Mouse (Mus musculus) MEL (cell line): ENCODE data around the gene Plxdc2. TPM values are rescaled to one million over a fixed set of nuclear protein-coding genes. Genes with fewer than 3 reads are reported as not detected.
A peak's percentile ranks its signal among the peaks of the same experiment; 100 is the strongest.

ENCODE experiments used
- DNase-seq: peaks from one replicate; pipeline ENCODE4 v3.0.0; 2011; ENCODE audit warnings: low read depth, low spot score
- H3K27ac ChIP-seq: 2 replicates; pipeline ENCODE4 v1.5.1; 2012; ENCODE audit warnings: low read depth, mild to moderate bottlenecking, control low read depth, low read length, moderate library complexity; ENCODE audit not compliant: control insufficient read depth
- H3K27me3 ChIP-seq, 2 experiments: fragments of 150-350 bp in 1 of 2; sonication (generic) in 1 of 2; 2 replicates each; pipeline ENCODE4 v1.6.1; 2012; ENCODE audit warnings: low read length in 2 of 2, mild to moderate bottlenecking in 2 of 2, improper control_type of control experiment in 1 of 2, moderate library complexity in 1 of 2; ENCODE audit not compliant: insufficient read depth in 2 of 2, control insufficient read depth in 1 of 2
- H3K36me3 ChIP-seq, 2 experiments: 2 replicates each; pipeline ENCODE4 v1.6.1; 2012 to 2014; ENCODE audit warnings: low read length in 2 of 2, improper control_type of control experiment in 1 of 2, inconsistent platforms in 1 of 2, mild to moderate bottlenecking in 1 of 2; ENCODE audit not compliant: insufficient read depth in 2 of 2, control insufficient read depth in 1 of 2
- H3K4me1 ChIP-seq, 2 experiments: fragments of 150-350 bp in 1 of 2; sonication (generic) in 1 of 2; 2 replicates each; pipeline ENCODE4 v1.6.1; 2012; ENCODE audit warnings: low read length in 2 of 2, improper control_type of control experiment in 1 of 2, mild to moderate bottlenecking in 1 of 2; ENCODE audit not compliant: insufficient read depth in 2 of 2, control insufficient read depth in 1 of 2
- H3K4me3 ChIP-seq, 2 experiments: fragments of 150-350 bp in 1 of 2; sonication (generic) in 1 of 2; 2 replicates each; pipeline ENCODE4 v1.5.1; 2012; ENCODE audit warnings: low read depth in 2 of 2, low read length in 2 of 2, mild to moderate bottlenecking in 2 of 2, moderate library complexity in 2 of 2, control low read depth in 1 of 2, improper control_type of control experiment in 1 of 2; ENCODE audit not compliant: control insufficient read depth in 1 of 2, insufficient read depth in 1 of 2
- H3K79me2 ChIP-seq: 2 replicates; pipeline ENCODE4 v1.6.1; 2012; ENCODE audit warnings: mild to moderate bottlenecking, low read length, moderate library complexity; ENCODE audit not compliant: control insufficient read depth, poor library complexity, insufficient read depth
- H3K9ac ChIP-seq: 2 replicates; pipeline ENCODE4 v1.6.1; 2012; ENCODE audit warnings: low read depth, mild to moderate bottlenecking, control low read depth, low read length, moderate library complexity; ENCODE audit not compliant: control insufficient read depth, poor library complexity, severe bottlenecking
- H3K9me3 ChIP-seq: fragments of 150-350 bp; sonication (generic); replicated peaks from 2 replicates; pipeline ENCODE4 v1.6.1; 2012; ENCODE audit warnings: mild to moderate bottlenecking, low read length, improper control_type of control experiment, moderate library complexity; ENCODE audit not compliant: insufficient read depth
- BHLHE40 ChIP-seq: IDR thresholded peaks from 2 replicates; pipeline ENCODE4 v1.6.1; 2012; ENCODE audit warnings: low read depth, mild to moderate bottlenecking, inconsistent platforms, low read length, improper control_type of control experiment, borderline replicate concordance
- CHD1 ChIP-seq: IDR thresholded peaks from 2 replicates; pipeline ENCODE4 v1.6.1; 2012; ENCODE audit warnings: low read depth, mild to moderate bottlenecking, inconsistent platforms, low read length, improper control_type of control experiment
- CHD2 ChIP-seq: IDR thresholded peaks from 2 replicates; pipeline ENCODE4 v1.6.1; 2011; ENCODE audit warnings: low read length, improper control_type of control experiment
- CTCF ChIP-seq, 3 experiments: IDR thresholded peaks in 2 of 3; conservative IDR thresholded peaks in 1 of 3; 2 replicates each; pipeline ENCODE4 v1.5.1; 2011 to 2012; ENCODE audit warnings: low read length in 3 of 3, low read depth in 2 of 3, mild to moderate bottlenecking in 2 of 3, improper control_type of control experiment in 1 of 3, inconsistent platforms in 1 of 3, mixed read lengths in 1 of 3, moderate library complexity in 1 of 3; ENCODE audit not compliant: control insufficient read depth in 1 of 3, insufficient read depth in 1 of 3, poor library complexity in 1 of 3, severe bottlenecking in 1 of 3
- ETS1 ChIP-seq: IDR thresholded peaks from 2 replicates; pipeline ENCODE4 v1.6.1; 2012; ENCODE audit warnings: low read depth, mild to moderate bottlenecking, inconsistent platforms, low read length, improper control_type of control experiment, moderate library complexity
- JUND ChIP-seq: IDR thresholded peaks from 2 replicates; pipeline ENCODE4 v1.6.1; 2011; ENCODE audit warnings: low read depth, mild to moderate bottlenecking, improper control_type of control experiment, low read length
- MAFK ChIP-seq: IDR thresholded peaks from 2 replicates; pipeline ENCODE4 v1.6.1; 2011; ENCODE audit warnings: low read depth, mild to moderate bottlenecking, low read length, improper control_type of control experiment, borderline replicate concordance
- MAX ChIP-seq: IDR thresholded peaks from 2 replicates; pipeline ENCODE4 v1.6.1; 2011; ENCODE audit warnings: low read length, improper control_type of control experiment
- MEF2A ChIP-seq: IDR thresholded peaks from 2 replicates; pipeline ENCODE4 v1.6.1; 2014; ENCODE audit warnings: low read depth, mild to moderate bottlenecking, inconsistent platforms, low read length, improper control_type of control experiment; ENCODE audit not compliant: poor library complexity, insufficient replicate concordance, severe bottlenecking; ENCODE audit errors: extremely low read depth
- MXI1 ChIP-seq: IDR thresholded peaks from 2 replicates; pipeline ENCODE4 v1.6.1; 2011; ENCODE audit warnings: mild to moderate bottlenecking, low read depth, low read length, improper control_type of control experiment
- MYB ChIP-seq: IDR thresholded peaks from 2 replicates; pipeline ENCODE4 v1.6.1; 2011; ENCODE audit warnings: mild to moderate bottlenecking, low read depth, low read length, improper control_type of control experiment
- MYC ChIP-seq: IDR thresholded peaks from 2 replicates; pipeline ENCODE4 v1.6.1; 2011; ENCODE audit warnings: low read depth, mild to moderate bottlenecking, low read length, improper control_type of control experiment, moderate library complexity
- NELFE ChIP-seq: IDR thresholded peaks from 2 replicates; pipeline ENCODE4 v1.6.1; 2011; ENCODE audit warnings: low read depth, low read length, improper control_type of control experiment
- NRF1 ChIP-seq: IDR thresholded peaks from 2 replicates; pipeline ENCODE4 v1.6.1; 2014; ENCODE audit warnings: low read depth, mild to moderate bottlenecking, inconsistent platforms, low read length, improper control_type of control experiment, moderate library complexity; ENCODE audit not compliant: poor library complexity, insufficient read depth, severe bottlenecking
- POLR2A ChIP-seq, 2 experiments: IDR thresholded peaks; 2 replicates each; pipeline ENCODE4 v1.6.1; 2011 to 2012; ENCODE audit warnings: low read length in 2 of 2, mild to moderate bottlenecking in 2 of 2, control low read depth in 1 of 2, improper control_type of control experiment in 1 of 2, low read depth in 1 of 2, moderate library complexity in 1 of 2; ENCODE audit not compliant: control insufficient read depth in 1 of 2, insufficient read depth in 1 of 2, poor library complexity in 1 of 2
- POLR2AphosphoS2 ChIP-seq: IDR thresholded peaks from 2 replicates; pipeline ENCODE4 v1.6.1; 2011; ENCODE audit warnings: low read length, improper control_type of control experiment
- RAD21 ChIP-seq: IDR thresholded peaks from 2 replicates; pipeline ENCODE4 v1.6.1; 2011; ENCODE audit warnings: mild to moderate bottlenecking, low read depth, low read length, improper control_type of control experiment
- RCOR1 ChIP-seq: IDR thresholded peaks from 2 replicates; pipeline ENCODE4 v1.6.1; 2012; ENCODE audit warnings: low read depth, mild to moderate bottlenecking, inconsistent platforms, low read length, improper control_type of control experiment
- SIN3A ChIP-seq: IDR thresholded peaks from 2 replicates; pipeline ENCODE4 v1.6.1; 2012; ENCODE audit warnings: low read length, improper control_type of control experiment, inconsistent platforms
- SMC3 ChIP-seq: IDR thresholded peaks from 2 replicates; pipeline ENCODE4 v1.6.1; 2011; ENCODE audit warnings: low read depth, low read length, improper control_type of control experiment
- TAL1 ChIP-seq: IDR thresholded peaks from 2 replicates; pipeline ENCODE4 v1.6.1; 2012; ENCODE audit warnings: mild to moderate bottlenecking, inconsistent platforms, low read length, moderate library complexity, mixed read lengths
- USF1 ChIP-seq: IDR thresholded peaks from 2 replicates; pipeline ENCODE4 v1.6.1; 2014; ENCODE audit warnings: low read depth, mild to moderate bottlenecking, inconsistent platforms, low read length, improper control_type of control experiment, moderate library complexity
- ZC3H11A ChIP-seq: IDR thresholded peaks from 2 replicates; pipeline ENCODE4 v1.6.1; 2012; ENCODE audit warnings: low read depth, mild to moderate bottlenecking, inconsistent platforms, low read length, improper control_type of control experiment
- ZKSCAN1 ChIP-seq: IDR thresholded peaks from 2 replicates; pipeline ENCODE4 v1.6.1; 2012; ENCODE audit warnings: low read depth, mild to moderate bottlenecking, inconsistent platforms, low read length, improper control_type of control experiment, moderate library complexity
- ZNF384 ChIP-seq: IDR thresholded peaks from 2 replicates; pipeline ENCODE4 v1.6.1; 2012; ENCODE audit warnings: low read depth, mild to moderate bottlenecking, inconsistent platforms, low read length, improper control_type of control experiment
- polyA plus RNA-seq, 2 experiments: library from polyadenylated mRNA; stranded (reverse) in 1 of 2; unstranded in 1 of 2; fragments of >175 nt in 1 of 2; fragments of >200 nt in 1 of 2; gene quantifications; 2 replicates each; pipeline versions ENCODE4 v1.2.1 to v1.2.4; 2012; ENCODE audit warnings: low replicate concordance in 2 of 2, low read depth in 1 of 2; ENCODE audit not compliant: insufficient read length in 2 of 2, insufficient read depth in 1 of 2, missing spikeins in 1 of 2
- total RNA-seq: library from RNA; depleted of rRNA; stranded (reverse); fragments of 300-350 nt; gene quantifications from 2 replicates; pipeline ENCODE4 v1.2.3, GENCODE M21; 2012

Plxdc2 gene
- total and polyA plus RNA-seq, 3 experiments: not detected

GRCm38 (mm10) chr2:16451666-16452009 is 95.5 kb downstream of the Plxdc2 start:
- Histone ChIP-seq H3K36me3 (no peaks in the 10 kb centered on the region), H3K9ac (no peak overlapping the region), H3K79me2 (no peaks in the 10 kb centered on the region), H3K27ac (no peak overlapping the region), H3K4me3 (no peak overlapping the region)
- TF ChIP-seq POLR2AphosphoS2: no peak
- no peak for TF ChIP-seq USF1
- TF ChIP-seq NRF1: no peak
- no peak for TF ChIP-seq ZKSCAN1
- TF ChIP-seq CHD1: no peak
- no peak for TF ChIP-seq POLR2A (IDR thresholded peaks at IDR 0.05; ENCODE audit: control insufficient read depth in 1 of 2, insufficient read depth in 1 of 2, low read depth in 1 of 2, low read length in 2 of 2, poor library complexity in 1 of 2)
- no peak for TF ChIP-seq MXI1
- TF ChIP-seq MYC: no peak
- TF ChIP-seq NELFE: no peak
- no peak for TF ChIP-seq BHLHE40
- TF ChIP-seq MAX: no peak
- no peak for TF ChIP-seq MYB
- TF ChIP-seq TAL1: no peak
- TF ChIP-seq MEF2A: no peak
- no peak for TF ChIP-seq CHD2
- TF ChIP-seq ETS1: no peak
- no peak for TF ChIP-seq JUND
- TF ChIP-seq, all 39 proteins: peak for 0
- Histone ChIP-seq H3K27me3 (no peaks in the 10 kb centered on the region; a peak in 1 of 4 replicates), H3K4me1 (no peaks in the 10 kb centered on the region), H3K9me3 (no peaks in the 10 kb centered on the region)
- DNase-seq: no peak

- peak; percentile 30 for DNase-seq
- Histone ChIP-seq H3K27ac (no peak overlapping the region), H3K79me2 (no peaks in the 10 kb centered on the region), H3K27me3 (no peaks in the 10 kb centered on the region; a peak in 1 of 4 replicates), H3K9ac (no peak overlapping the region), H3K9me3 (no peaks in the 10 kb centered on the region), H3K4me1 (no peaks in the 10 kb centered on the region), H3K36me3 (no peaks in the 10 kb centered on the region), H3K4me3 (no peak overlapping the region)
- TF ChIP-seq ZNF384: no peak
- TF ChIP-seq MAFK: no peak
- peak; percentile 50 for TF ChIP-seq ZC3H11A
- TF ChIP-seq SIN3A: no peak
- peak; percentile 62 for TF ChIP-seq RAD21
- peak; percentile 66 for TF ChIP-seq SMC3
- peak; percentile 59 to 74 (median 65) for TF ChIP-seq CTCF (IDR thresholded peaks at IDR 0.05 in 2 of 3, conservative IDR thresholded peaks at IDR 0.05 in 1 of 3; ENCODE audit: control insufficient read depth in 1 of 3, insufficient read depth in 1 of 3, low read depth in 2 of 3, low read length in 3 of 3, poor library complexity in 1 of 3, severe bottlenecking in 1 of 3)
- no peak for TF ChIP-seq RCOR1
Observed at GRCm38 (mm10) chr2:16452080-16452479, 96.0 kb downstream of the Plxdc2 start.
